Mouse (Mus musculus) thymus, adult 2 months (tissue): Measurements from ENCODE around the gene Gm10642.

Source experiments
- CTCF ChIP-seq: fragments of 200-500 bp; IDR thresholded peaks from 2 replicates; pipeline ENCODE4 v1.5.1; 2012; ENCODE audit warnings: mild to moderate bottlenecking, control low read depth, low read length, moderate library complexity, borderline replicate concordance; ENCODE audit not compliant: control insufficient read depth, poor library complexity, insufficient read depth; ENCODE audit errors: extremely low read depth
- POLR2A ChIP-seq: fragments of 200-500 bp; IDR thresholded peaks from 2 replicates; pipeline ENCODE4 v1.6.1; 2012; ENCODE audit warnings: mild to moderate bottlenecking, low read length, control low read depth, moderate library complexity; ENCODE audit not compliant: control insufficient read depth, poor library complexity, insufficient read depth; ENCODE audit errors: extremely low read depth

DNA sequence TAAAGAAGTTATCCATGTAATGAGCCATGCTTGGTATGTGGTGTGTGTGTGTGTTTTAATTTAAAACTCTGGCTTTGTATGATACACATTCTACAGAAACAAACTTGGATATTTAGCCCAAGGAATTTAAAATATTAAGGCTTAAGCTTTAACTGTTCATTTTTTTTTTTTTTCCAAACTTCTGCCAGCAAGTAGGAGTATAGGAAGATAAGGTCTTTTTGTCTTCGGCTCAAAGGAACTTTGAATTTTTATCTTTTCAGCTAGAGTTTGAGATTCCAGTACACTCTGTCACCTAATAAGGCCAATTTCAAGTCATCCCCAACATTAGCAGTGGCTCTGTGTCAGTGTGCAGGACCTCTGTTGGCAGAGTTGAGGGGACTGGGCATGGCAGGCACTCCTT, 26.2 kb downstream of the Gm10642 start:
- TF ChIP-seq POLR2A: no peak
- no peak for TF ChIP-seq CTCF
